Mouse (Mus musculus) cerebellum, adult 18-20 months (tissue): ENCODE measurements around the gene Olfr459.

ENCODE experiments used
- DNase-seq, 2 experiments: peaks; one replicate each; pipeline ENCODE4 v3.0.0; 2021

The Olfr459 gene

GRCm38 (mm10) chr6:41775077-41775476 is at the start of gene Olfr459:
Olfr459 (minus strand) TSS chr6:41775177.
- no peak for DNase-seq

- DNase-seq, result no peak
Observed at GRCm38 (mm10) chr6:41824086-41824485, 49.1 kb upstream of the Olfr459 start.

- no peak for DNase-seq
Observed at GRCm38 (mm10) chr6:41786700-41787099, 11.7 kb upstream of the Olfr459 start.

GRCm38 (mm10) chr6:41775721-41776120 is 744 bp upstream of the Olfr459 start:
- DNase-seq, result no peak

DNA sequence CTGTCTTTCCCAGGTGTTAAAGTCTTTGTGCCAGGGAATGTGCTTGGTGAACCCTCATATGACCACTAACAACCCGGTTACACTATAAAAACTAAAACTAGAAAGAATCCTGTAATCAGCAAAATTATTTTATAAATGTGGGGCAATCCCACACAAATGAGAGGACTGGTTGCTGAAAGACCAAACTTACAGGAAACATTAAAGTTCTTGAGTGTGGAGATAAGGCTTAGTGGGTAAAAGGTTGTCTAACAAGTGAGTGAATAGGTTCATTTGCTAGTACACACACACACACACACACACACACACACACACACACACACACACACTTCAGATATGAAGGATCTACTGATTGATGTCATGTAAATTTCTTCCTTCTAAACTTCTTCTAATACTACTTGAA is 5.1 kb downstream of the Olfr459 start:
- no peak for DNase-seq

DNA sequence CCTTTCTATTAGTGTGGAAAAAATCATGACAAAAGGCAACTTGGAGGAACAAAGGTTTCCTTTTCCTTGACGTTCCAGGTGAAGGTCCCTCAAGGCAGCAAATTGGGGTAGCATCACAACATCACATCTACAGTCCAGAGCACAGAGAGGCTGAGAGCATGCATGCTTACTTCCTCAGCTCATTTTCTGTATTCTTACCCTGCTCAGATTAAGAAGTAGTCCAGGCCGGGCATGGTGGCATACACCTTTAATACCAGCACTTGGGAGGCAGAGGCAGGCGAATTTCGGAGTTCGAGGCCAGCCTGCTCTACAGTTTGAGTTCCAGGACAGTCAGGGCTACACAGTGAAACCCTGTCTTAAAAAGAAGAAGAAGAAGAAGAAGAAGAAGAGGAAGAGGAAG is 10.7 kb downstream of the Olfr459 start:
- DNase-seq, result no peak

DNA sequence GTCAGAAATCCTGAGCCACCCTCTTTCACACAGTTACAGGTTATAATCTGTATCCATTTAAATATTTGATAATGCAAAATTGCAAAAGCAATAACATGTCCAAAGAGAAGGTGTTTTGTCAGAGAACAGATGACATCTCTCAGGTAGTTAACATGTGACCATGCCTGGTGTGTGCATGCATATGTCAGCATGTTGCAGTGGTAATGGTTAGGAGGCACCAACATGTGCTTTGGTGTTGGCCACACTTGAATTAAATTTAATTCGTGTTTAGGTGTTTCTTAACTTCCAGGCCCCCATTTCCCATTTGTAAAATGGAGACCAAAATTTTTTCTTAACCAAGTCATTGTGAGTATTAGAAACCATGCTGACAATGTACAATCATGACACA is 12.6 kb downstream of the Olfr459 start:
- DNase-seq, result no peak

GRCm38 (mm10) chr6:41761702-41762369 is 13.1 kb downstream of the Olfr459 start:
- DNase-seq, result peak; percentile 52 to 64

- DNase-seq, result no peak
Observed at GRCm38 (mm10) chr6:41759618-41760017, 15.4 kb downstream of the Olfr459 start.

DNA sequence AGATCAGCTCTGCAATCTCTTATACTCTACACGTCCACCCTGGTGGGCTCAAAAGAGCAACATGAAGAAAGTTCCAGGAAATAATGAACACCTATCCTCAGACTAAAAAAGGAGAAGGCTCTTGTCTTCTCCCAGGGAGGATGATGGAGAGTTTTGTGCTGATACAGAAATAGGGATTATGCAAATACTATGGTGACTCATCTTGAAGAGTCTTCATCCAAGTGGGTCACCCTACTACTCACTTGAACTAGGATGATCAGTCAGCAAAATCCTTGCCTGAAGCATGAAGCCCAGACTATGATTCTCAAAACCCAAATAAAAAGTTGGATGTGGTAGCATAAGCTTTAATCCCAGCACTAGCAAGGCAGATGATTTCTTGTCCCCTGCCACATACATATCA is 16.6 kb downstream of the Olfr459 start:
- no peak for DNase-seq

DNA sequence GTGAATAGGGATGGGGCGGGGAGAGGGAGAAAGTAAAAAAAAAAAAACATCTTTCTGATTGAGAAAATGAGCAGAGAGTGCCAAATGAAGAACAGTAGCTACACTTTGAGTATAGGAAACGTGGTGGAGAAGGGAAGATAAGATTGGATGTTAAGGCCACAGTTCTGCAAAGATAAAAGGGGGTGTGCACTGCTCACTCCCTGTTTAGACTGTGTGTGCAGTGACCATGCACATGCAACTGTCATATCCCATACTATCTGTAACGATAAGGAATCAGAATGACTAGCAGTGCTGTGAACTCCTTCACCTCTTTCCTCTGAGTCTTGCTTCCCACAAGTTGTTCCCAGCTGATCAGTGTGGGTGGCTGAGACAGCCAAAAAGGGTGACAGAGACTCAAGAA is 17.8 kb downstream of the Olfr459 start:
- no peak for DNase-seq

DNA sequence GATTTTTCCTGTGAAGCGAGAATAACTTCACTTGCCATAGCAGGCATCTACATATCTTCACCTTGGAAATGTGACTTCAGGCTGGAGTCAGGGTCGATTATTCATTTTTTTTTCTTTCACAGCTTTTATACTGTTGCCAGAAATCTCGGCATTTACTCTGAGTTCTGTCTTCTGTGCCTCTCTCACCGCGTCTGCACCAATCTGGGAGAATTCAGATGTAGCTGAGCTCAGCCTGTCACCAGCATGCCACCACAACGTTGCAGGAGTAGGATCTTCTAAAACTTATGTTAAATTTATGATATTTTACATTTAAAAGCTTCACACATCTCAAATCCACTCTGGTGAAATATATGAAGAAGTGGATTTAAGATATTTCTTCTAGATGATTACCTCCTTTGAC is 20.4 kb downstream of the Olfr459 start:
- no peak for DNase-seq

- DNase-seq, result no peak
Observed at GRCm38 (mm10) chr6:41744664-41745392, 30.1 kb downstream of the Olfr459 start.

GRCm38 (mm10) chr6:41741101-41741500 is 33.9 kb downstream of the Olfr459 start:
- no peak for DNase-seq

DNA sequence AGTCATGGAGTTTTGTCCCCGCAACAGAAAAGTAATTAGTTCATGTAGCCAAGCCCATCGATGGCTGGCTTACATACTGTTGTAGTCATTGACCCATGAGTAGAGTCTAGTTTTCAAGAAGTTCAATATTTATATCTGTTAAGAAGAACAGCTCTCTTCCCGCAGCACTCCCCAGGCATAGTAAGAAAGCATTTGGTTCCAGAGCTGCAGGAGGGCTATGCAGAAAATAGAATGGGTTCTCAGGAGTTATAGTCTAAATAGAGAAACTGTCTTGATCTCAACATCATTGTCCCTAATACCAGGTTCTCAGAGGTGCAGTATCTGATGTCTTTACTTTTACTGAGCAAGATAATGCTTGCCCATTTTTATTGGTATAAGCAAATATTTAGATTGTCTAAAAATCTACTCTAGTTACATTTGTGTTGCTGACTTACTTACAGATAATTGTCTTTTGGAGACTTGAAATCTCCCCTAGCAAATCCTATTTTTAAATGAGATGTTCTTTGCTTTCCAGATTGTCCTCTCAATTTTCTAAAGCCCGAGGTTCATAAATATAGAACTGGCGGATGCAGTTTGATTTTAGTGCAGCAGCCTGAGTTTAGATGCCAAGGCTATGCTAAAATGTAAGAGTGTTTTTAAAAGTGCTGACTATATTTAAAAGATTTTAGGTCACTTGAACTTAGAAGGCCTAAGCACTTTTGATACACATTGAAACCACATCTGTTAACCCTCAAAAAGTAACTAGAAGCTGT is 40.1 kb downstream of the Olfr459 start:
- DNase-seq, result no peak

DNA sequence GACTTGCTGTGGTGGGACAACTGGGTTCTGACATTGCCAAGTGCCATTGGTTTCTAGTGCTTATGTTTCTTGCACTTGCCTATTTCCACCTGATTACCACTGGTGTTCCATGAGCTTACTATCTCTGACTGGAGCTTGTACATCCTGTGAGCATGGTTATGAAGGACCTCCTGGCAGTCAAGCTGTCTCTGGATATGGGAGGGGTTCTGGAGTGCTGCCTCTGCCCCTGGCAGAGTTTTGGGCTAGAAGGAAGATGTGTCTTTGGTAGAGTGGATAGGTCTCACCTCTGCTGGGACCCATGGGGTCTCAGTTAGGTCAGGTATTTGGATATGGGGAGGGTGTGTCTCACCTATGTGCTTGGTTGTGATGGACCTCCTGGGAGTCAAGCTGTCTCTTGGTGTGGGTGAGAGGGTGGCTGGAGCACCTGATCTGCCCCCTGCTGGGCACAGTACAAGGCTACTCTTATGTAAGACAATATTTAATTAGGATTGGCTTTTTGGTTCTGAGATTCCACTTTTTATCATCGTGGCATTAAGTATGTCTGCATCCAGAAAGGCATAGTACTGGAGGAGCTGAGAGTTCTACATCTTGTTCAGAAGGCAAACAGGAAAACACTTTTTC is 46.9 kb downstream of the Olfr459 start:
- DNase-seq, result no peak

DNA sequence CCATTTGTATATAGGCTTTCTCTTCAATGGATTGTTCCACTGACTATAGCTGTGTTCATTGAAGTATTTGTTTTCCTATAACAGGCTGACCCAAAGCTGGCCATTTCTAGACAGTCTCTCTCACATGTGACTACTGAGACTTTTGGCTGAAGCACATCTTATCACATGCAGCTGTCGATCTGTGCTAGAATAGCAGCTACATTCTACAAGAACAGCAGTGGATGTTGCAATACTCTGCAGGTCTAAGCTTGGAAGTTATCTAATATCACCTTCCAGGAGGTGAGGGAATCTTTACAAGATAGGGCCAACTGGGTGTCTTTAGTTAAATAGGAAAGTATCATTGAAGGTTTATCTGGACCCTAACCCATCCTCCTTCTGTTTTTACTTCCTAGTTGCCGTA is 53.5 kb downstream of the Olfr459 start:
- DNase-seq, result no peak
